Mouse (Mus musculus) megakaryocyte, embryonic 14.5 days (primary cell): ENCODE data around the gene Galnt10. TPM values are rescaled to one million over a fixed set of nuclear protein-coding genes. Genes with fewer than 3 reads are reported as not detected.

ENCODE experiments used
- H3K27me3 ChIP-seq: replicated peaks from 2 replicates; pipeline ENCODE3; 2012; ENCODE audit warnings: inconsistent platforms
- H3K36me3 ChIP-seq: replicated peaks from 2 replicates; pipeline ENCODE3; 2012; ENCODE audit warnings: low read length, inconsistent platforms, mixed read lengths
- H3K4me1 ChIP-seq: 2 replicates; pipeline ENCODE4 v1.6.1; 2012; ENCODE audit warnings: inconsistent platforms
- H3K4me3 ChIP-seq: replicated peaks from 2 replicates; pipeline ENCODE3; 2012; ENCODE audit warnings: moderate library complexity, mild to moderate bottlenecking, inconsistent platforms
- H3K9me3 ChIP-seq: 2 replicates; pipeline ENCODE4 v1.6.1; 2012; ENCODE audit warnings: inconsistent platforms
- FLI1 ChIP-seq: IDR thresholded peaks from 2 replicates; pipeline ENCODE4 v1.6.1; 2012; ENCODE audit warnings: low read length, inconsistent platforms, mixed read lengths
- GATA1 ChIP-seq: IDR thresholded peaks from 3 replicates; pipeline ENCODE4 v1.6.1; 2012; ENCODE audit warnings: mixed read lengths, low read length, inconsistent platforms, borderline replicate concordance
- polyA plus RNA-seq: library from polyadenylated mRNA; stranded (reverse); fragments of >175 nt; gene quantifications from 2 replicates; pipeline ENCODE4 v1.2.3, GENCODE M21; 2012; ENCODE audit warnings: low replicate concordance; ENCODE audit not compliant: insufficient read depth

The Galnt10 gene
- polyA plus RNA-seq, 1 experiment, result 0.74 TPM

DNA sequence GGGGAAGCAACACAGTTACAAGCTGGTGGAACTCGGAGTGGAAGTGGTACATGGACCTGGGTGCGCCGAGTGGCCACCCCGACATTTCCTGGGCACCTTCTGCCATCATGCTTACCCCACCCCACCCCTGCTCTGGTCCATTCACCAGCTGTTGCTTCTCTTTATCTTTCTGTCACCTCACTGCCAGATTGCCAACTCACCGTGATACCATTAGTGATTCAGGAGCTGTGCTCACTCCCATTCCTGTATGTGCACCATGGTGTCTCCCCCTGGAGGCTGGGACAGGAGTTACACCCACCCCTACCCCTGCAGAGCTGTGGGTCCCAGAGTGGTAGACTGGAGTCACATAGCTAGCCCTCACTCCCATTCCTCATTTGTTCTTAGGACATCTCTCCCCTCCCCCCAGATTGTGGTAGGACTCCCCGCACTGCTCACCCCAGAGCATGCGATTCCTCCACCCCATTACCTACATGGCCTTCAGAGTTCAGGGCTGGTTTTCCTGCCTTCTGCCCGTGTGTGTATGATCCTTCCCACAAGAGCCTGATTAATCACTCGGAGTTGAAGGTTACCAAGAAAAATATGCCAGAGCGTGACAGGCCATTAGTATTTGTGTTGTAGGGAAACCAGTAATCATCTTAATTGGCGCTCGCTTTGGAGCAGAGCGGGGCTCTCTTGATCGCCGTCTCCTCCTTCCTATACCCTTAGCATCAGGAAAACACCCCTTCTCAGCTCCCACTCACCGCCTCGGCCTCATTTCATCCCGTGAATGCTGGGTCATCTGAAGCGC lies 102.2 kb downstream of the Galnt10 start:
- TF ChIP-seq GATA1 (no peak), FLI1 (no peak)
- 0 out of 2 replicates have a peak, but pooled peaks cover 4% of the 10 kb centered on the region for H3K4me1 ChIP-seq
- no peaks in the 10 kb centered on the region for H3K36me3 ChIP-seq
- no peak overlapping the region for H3K4me3 ChIP-seq
- H3K9me3 ChIP-seq, result peaks cover 10% of the 10 kb centered on the region
- H3K27me3 ChIP-seq, result peaks cover 14% of the 10 kb centered on the region

DNA sequence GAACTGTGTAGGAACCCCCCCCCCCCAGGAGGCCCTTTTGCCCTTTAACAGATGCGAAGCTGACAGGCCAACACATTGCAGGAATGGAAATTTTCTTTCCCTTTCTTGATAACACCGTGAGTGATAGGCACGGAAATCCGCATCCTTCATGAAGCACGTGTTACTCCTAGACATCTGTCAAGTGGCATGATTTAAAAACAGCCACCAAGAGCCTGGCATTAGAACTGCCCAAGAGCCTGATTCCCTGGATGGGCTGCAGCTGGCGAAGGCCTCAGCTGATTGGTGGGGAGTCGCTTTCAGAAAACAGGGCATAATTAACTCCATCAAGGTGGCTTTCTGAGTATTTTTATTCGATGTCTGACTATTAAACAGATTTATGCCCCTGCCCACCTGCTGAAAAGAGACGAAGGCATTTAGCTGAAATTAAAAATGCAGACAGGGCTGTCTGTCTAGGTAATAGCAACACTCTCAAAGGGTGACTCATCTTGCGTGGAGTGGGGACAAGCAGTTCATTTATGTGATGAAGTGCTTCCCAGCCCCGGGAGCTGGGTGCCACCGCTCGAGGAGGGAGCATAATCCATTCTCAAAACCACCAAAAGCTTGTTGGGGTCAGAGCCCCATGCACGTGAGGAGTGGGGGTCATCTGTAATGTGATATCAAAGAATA lies 108.4 kb downstream of the Galnt10 start:
- Histone ChIP-seq H3K4me3 (no peak overlapping the region), H3K27me3 (peaks cover 18% of the 10 kb centered on the region), H3K9me3 (no peaks in the 10 kb centered on the region), H3K4me1 (no peaks in the 10 kb centered on the region), H3K36me3 (no peaks in the 10 kb centered on the region)
- TF ChIP-seq FLI1, result no peak
- no peak for TF ChIP-seq GATA1

DNA sequence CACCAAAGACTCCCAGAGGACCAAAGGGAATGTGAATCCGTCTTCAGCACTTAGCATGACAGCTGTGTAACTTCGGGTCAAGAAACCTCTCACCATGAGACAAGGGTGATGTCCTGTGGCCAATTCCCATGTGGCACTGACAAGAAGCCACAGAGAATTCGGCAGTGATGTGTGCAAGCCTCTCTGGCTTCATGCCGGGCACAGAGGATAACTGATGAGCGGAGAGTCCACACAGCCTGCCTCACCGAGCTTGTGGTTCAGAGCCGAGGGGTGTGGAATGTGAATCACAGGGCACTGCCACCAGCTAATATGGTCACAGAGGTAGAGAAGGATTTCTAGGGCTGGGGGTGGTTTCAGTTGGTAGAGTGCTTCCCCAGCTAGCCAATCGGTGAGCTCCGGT lies 113.4 kb downstream of the Galnt10 start:
- no peaks in the 10 kb centered on the region for H3K9me3 ChIP-seq
- H3K27me3 ChIP-seq, result peaks cover 13% of the 10 kb centered on the region
- no peak for TF ChIP-seq GATA1
- TF ChIP-seq FLI1, result no peak
- no peak overlapping the region for H3K4me3 ChIP-seq
- no peaks in the 10 kb centered on the region for H3K36me3 ChIP-seq
- H3K4me1 ChIP-seq, result no peaks in the 10 kb centered on the region

DNA sequence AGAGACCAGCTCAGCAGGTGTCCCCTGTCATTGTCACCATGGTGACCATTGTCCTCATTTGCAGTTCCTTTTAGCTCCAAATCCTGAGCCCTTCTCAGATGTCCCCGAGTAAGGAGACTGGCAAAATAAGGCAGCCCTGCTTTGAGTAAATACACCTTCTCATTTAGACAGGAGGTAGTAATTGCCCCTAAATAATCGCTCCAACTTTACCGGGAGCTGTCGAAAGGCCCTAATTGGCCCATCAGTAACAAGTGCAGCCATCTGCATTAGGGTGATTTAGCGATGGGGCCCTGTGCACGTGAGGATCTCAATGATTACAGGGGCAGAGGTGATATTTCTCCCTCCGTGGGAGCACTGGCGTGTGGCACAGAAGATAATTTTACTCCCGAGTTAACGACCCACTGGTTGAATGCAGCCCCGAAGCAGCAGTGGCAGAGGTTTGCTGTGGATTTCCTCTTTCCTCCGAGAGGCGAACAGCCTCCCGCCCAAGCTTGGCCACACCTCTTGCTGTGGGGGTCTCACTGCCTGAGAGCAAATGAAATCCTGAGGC lies 115.3 kb downstream of the Galnt10 start:
- Histone ChIP-seq H3K4me3 (no peak overlapping the region), H3K27me3 (peaks cover 10% of the 10 kb centered on the region), H3K9me3 (no peaks in the 10 kb centered on the region), H3K4me1 (no peaks in the 10 kb centered on the region), H3K36me3 (no peaks in the 10 kb centered on the region)
- TF ChIP-seq FLI1 (no peak), GATA1 (no peak)

DNA sequence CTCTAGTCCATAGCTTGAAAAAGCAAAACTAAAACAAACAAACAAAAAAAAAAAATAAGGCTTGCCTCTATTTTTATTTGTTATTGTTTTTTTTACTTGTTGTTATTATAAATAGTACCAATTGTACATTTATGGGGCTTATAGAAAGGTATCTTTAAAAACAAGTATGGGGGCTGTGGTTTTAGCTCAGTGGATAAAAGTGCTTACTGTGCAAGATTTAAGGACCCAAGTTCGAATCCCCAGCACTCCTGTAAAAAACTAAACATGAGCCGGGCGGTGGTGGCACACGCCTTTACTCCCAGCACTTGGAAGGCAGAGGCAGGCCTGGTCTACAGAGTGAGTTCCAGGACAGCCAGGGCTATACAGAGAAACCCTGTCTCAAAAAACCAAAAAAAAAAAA lies 116.1 kb downstream of the Galnt10 start:
- Histone ChIP-seq H3K4me1 (no peaks in the 10 kb centered on the region), H3K9me3 (no peaks in the 10 kb centered on the region), H3K36me3 (no peaks in the 10 kb centered on the region), H3K27me3 (peaks cover 10% of the 10 kb centered on the region), H3K4me3 (no peak overlapping the region)
- no peak for TF ChIP-seq GATA1
- TF ChIP-seq FLI1, result no peak

DNA sequence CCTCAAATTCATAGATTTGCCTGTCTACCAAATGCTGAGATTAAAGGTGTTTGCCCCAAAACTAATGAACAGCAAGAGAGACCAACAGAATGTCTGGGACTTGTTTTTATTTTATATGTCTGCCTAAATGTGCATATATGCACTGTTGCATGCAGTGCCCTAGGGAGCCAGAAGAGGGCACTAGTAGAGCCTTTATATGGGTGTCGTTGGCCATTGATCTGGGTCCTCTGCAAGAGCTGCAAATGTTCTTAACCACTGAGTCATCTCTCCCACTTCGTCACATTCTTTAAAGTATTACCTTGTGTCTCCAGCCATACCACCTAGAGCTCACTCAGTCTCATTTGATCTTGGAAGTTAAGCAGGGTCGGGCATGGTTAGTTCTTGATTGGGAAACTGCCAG lies 118.9 kb downstream of the Galnt10 start:
- no peak overlapping the region for H3K4me3 ChIP-seq
- TF ChIP-seq GATA1 (no peak), FLI1 (no peak)
- no peaks in the 10 kb centered on the region for H3K36me3 ChIP-seq
- H3K4me1 ChIP-seq, result no peaks in the 10 kb centered on the region
- no peaks in the 10 kb centered on the region for H3K9me3 ChIP-seq
- H3K27me3 ChIP-seq, result peaks cover 10% of the 10 kb centered on the region

DNA sequence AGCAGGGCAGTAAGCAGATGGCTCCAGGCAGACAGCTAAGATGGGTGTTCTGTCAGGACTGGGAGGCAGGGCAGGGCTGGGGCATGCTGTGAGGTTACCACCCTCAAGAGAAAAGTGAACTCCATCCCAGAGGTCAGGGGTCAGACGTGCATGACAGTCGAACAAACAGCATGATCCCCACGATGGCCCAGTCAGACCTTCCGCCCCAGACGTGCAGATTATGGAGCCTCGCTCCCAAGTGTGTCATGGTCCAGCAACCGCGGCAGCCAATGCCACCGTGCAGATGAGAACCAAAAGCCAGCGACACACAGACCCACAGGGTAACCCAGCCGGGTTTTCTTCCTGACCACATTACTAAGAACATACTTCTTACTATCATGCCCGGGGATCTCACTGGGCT lies 121.4 kb downstream of the Galnt10 start:
- Histone ChIP-seq H3K36me3 (no peaks in the 10 kb centered on the region), H3K27me3 (peaks cover 6% of the 10 kb centered on the region), H3K4me3 (no peak overlapping the region), H3K9me3 (no peaks in the 10 kb centered on the region), H3K4me1 (no peaks in the 10 kb centered on the region)
- TF ChIP-seq GATA1 (no peak), FLI1 (no peak)

DNA sequence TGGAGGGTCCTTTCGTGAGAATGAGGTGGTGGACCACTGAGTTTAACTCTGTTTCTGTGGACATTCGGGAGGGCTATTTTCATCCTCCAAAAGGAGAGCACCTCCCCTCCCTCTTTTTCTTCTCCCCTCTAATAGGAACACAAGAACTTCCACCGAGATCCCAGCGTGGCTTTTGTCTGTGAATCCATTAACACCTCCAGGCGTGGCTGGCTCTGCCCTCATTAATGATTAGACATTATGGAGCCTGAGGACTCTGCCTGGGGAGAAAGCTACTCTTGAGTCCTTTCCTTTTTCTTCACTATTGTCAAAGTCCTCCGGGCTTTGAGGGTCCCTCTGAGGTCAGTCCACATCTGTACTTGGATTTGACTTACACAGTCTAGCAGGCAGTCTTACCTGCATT lies 121.9 kb downstream of the Galnt10 start:
- Histone ChIP-seq H3K36me3 (no peaks in the 10 kb centered on the region), H3K9me3 (no peaks in the 10 kb centered on the region), H3K4me1 (no peaks in the 10 kb centered on the region), H3K27me3 (peaks cover 8% of the 10 kb centered on the region), H3K4me3 (no peak overlapping the region)
- no peak for TF ChIP-seq FLI1
- TF ChIP-seq GATA1, result no peak

DNA sequence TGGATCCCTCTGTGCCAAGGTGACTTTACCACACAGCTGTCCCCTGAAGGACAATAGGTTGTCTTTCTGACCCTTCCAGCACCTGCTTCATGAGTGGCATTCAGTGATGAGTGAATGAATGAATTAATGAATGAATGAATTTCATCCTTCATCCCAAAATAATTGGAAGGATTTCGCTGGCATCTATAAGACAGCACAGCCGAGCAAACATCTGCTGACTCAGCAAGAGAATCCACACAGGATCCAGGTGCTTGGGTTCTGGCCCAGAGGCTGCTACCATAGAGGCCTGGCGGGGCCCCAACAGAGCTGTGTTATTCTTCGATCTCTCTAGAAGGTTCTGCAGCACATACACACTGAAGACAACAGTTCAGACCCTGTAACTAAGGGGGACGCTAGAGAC lies 125.5 kb downstream of the Galnt10 start:
- H3K4me3 ChIP-seq, result no peak overlapping the region
- no peak for TF ChIP-seq FLI1
- no peak for TF ChIP-seq GATA1
- no peaks in the 10 kb centered on the region for H3K4me1 ChIP-seq
- peaks cover 24% of the 10 kb centered on the region for H3K27me3 ChIP-seq
- H3K9me3 ChIP-seq, result no peaks in the 10 kb centered on the region
- H3K36me3 ChIP-seq, result no peaks in the 10 kb centered on the region

DNA sequence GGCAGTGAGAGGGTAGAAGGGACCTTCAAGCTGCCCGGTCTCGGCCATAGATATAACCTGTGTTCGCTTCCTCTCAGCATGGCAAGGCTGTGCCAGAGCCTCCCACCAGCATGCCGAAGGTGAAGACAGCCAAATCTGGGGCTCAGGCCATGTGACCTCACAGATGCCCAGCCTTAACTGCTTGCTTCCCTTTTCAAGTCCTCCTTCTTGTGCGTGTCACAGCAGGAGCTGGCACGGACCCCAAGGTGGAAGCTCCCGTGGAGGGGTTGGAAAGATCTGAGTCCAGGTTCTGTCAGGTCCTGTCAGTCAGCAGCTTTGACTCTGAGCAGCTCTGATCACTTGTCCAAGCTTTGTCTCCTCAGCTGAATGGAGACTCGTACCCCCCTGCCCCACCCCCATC lies 126.4 kb downstream of the Galnt10 start:
- Histone ChIP-seq H3K9me3 (no peaks in the 10 kb centered on the region), H3K27me3 (peaks cover 30% of the 10 kb centered on the region), H3K4me3 (no peak overlapping the region), H3K36me3 (no peaks in the 10 kb centered on the region), H3K4me1 (no peaks in the 10 kb centered on the region)
- TF ChIP-seq GATA1, result no peak
- TF ChIP-seq FLI1, result no peak
